Mouse (Mus musculus): ENCODE results near the gene Pld4.

GRCm38 (mm10) chr12:112794356-112794816 is 33.9 kb downstream of the Pld4 start:
- no peak for TF ChIP-seq CTCF (IDR thresholded peaks at IDR 0.05; ENCODE audit: control insufficient read depth, insufficient read depth, low read length)
- TF ChIP-seq POLR2A (IDR thresholded peaks at IDR 0.05; ENCODE audit: borderline replicate concordance, control insufficient read depth, low read depth, low read length): no peak

Measured in bone marrow, adult 2 months (tissue).